Mouse (Mus musculus) bone marrow, adult 2 months (tissue): Measurements from ENCODE around the gene Ptpn9.
"Not testable (repeated sequence)": the region's sequence is repeated elsewhere in the genome, so short reads cannot be mapped to it uniquely, and the experiment has no call there.

Source experiments
- CTCF ChIP-seq: fragments of 200-500 bp; IDR thresholded peaks from 2 replicates; pipeline ENCODE4 v1.5.1; 2011; ENCODE audit warnings: low read length, control low read depth; ENCODE audit not compliant: control insufficient read depth, insufficient read depth
- POLR2A ChIP-seq: fragments of 200-500 bp; IDR thresholded peaks from 2 replicates; pipeline ENCODE4 v1.6.1; 2011; ENCODE audit warnings: low read depth, mild to moderate bottlenecking, control low read depth, low read length, borderline replicate concordance; ENCODE audit not compliant: control insufficient read depth

GRCm38 (mm10) chr9:56947481-56947880 is 47.2 kb upstream of the Ptpn9 start:
- not testable (repeated sequence) for TF ChIP-seq POLR2A, CTCF
